Mouse (Mus musculus) ES-E14 (cell line): Measurements from ENCODE around the gene Arhgap17.

ENCODE experiments used
- MAFK ChIP-seq: IDR thresholded peaks from 2 replicates; pipeline ENCODE4 v1.6.1; 2014; ENCODE audit warnings: mild to moderate bottlenecking, low read depth, low read length, inconsistent platforms; ENCODE audit not compliant: insufficient read depth
- ZC3H11A ChIP-seq: IDR thresholded peaks from 2 replicates; pipeline ENCODE4 v1.6.1; 2012; ENCODE audit warnings: low read depth, mild to moderate bottlenecking, inconsistent platforms, low read length, borderline replicate concordance

GRCm38 (mm10) chr7:123406988-123407387 is 37.3 kb upstream of the Arhgap17 start:
- TF ChIP-seq MAFK, result no peak
- TF ChIP-seq ZC3H11A, result no peak
